ENCODE assay signal across 8 mouse cellular contexts in the genomic region with DNA sequence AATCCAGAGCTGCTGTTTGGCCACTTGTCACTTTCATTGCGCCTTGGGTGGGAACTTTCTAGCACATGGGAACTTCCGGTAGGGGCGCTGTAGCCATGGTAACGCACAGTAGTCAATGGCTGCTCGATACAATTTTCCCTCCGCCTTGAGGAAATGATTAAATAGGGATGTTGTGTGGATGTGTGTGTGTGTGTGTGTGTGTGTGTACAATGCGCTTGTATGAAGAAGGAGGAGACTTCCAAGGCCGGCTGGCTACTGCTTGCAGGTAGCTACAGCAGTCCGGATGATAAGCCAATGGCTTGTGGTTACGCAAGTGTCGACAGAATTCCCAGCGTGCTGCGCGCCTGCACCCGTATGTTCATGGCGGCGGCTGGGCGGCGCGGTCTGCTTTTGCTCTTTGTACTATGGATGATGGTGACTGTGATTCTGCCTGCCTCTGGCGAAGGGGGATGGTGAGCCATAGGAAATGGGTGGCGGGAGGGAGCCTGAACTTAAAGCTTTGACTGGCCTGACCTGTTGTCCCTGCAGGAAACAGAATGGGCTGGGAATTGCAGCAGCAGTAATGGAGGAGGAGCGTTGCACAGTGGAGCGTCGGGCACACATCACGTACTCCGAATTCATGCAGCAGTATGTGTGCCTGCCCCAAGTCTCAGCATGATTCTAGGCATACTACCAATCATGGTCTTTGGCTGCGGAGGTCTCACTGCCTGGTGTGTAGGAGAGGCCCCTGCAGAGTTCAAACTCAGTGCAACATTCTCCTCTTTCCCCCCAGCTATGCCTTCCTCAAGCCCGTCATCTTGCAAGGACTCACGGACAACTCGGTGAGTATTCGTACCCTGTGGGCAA. TPM values are rescaled to one million over a fixed set of nuclear protein-coding genes. Genes with fewer than 3 reads are reported as not detected.
DNase-seq lines count a peak whose midpoint lies in the region; ATAC-seq and TF ChIP-seq lines count a peak whose summit lies in the region.

Jmjd8 (plus strand) TSS at position 156 of the 846 bp plus-strand sequence.

- peak; percentile 68 for DNase-seq in CH12.LX (ENCODE audit: extremely low read depth)
- DNase-seq in c-Kit-positive CD71-negative TER-119-negative erythroid progenitor cells, embryonic 14.5 days (ENCODE audit: low read depth), result peak; percentile 67
- DNase-seq in forebrain, embryonic 11.5 days (ENCODE audit: low spot score), result peak; percentile 85
- DNase-seq in kidney, postnatal 14 days, result peak; percentile 88

- H3K4me3 ChIP-seq in CH12.LX (replicated peaks in 1 of 3; ENCODE audit: low read depth in 2 of 3, low read length in 2 of 3, poor library complexity in 1 of 3), result peak within 1 kb of the TSS; percentile 43 to 64 (median 49)
- peak within 1 kb of the TSS; percentile 52 for H3K4me3 ChIP-seq in forebrain, embryonic 11.5 days (ENCODE audit: low read depth, low read length)
- H3K4me3 ChIP-seq in heart, embryonic 15.5 days, result peak within 1 kb of the TSS; percentile 72
- H3K4me3 ChIP-seq in liver, embryonic 15.5 days (replicated peaks), result peak within 1 kb of the TSS; percentile 65
- H3K4me3 ChIP-seq in neural tube, embryonic 12.5 days, result peak within 1 kb of the TSS; percentile 56
- H3K4me3 ChIP-seq in testis, adult 2 months (ENCODE audit: control insufficient read depth, low read depth, low read length), result peak within 1 kb of the TSS; percentile 86

- TF ChIP-seq POLR2A in CH12.LX (IDR thresholded peaks at IDR 0.05; ENCODE audit: low read depth, low read length), result peak; percentile 45; the same call in 1 of the 2 replicates
- peak; percentile 68 for TF ChIP-seq POLR2A in testis, adult 2 months (IDR thresholded peaks at IDR 0.05; ENCODE audit: control insufficient read depth, low read depth, low read length)

- no peak for TF ChIP-seq RAD21 in CH12.LX (IDR thresholded peaks at IDR 0.05; ENCODE audit: low read depth, low read length)

- H3K27me3 ChIP-seq in CH12.LX (replicated peaks), result no peaks in the 10 kb centered on the region
- H3K27me3 ChIP-seq in forebrain, embryonic 11.5 days (ENCODE audit: control insufficient read depth, insufficient read depth, low read length), result no peaks in the 10 kb centered on the region
- H3K27me3 ChIP-seq in heart, embryonic 15.5 days, result no peaks in the 10 kb centered on the region
- no peaks in the 10 kb centered on the region for H3K27me3 ChIP-seq in liver, embryonic 15.5 days
- H3K27me3 ChIP-seq in neural tube, embryonic 12.5 days (replicated peaks), result no peaks in the 10 kb centered on the region
- H3K27me3 ChIP-seq in testis, adult 2 months (ENCODE audit: control insufficient read depth, insufficient read depth, low read length), result no peaks in the 10 kb centered on the region

- H3K36me3 ChIP-seq in CH12.LX (replicated peaks in 1 of 2; ENCODE audit: control insufficient read depth in 1 of 2, insufficient read depth in 1 of 2, low read length in 1 of 2), result peaks cover 49 to 70% of the 10 kb centered on the region in 2 experiments
- H3K36me3 ChIP-seq in forebrain, embryonic 11.5 days (ENCODE audit: control insufficient read depth, insufficient read depth, low read length), result peaks cover 9% of the 10 kb centered on the region; the same call in 1 of the 2 replicates
- H3K36me3 ChIP-seq in heart, embryonic 15.5 days, result peaks cover 18% of the 10 kb centered on the region
- peaks cover 52% of the 10 kb centered on the region for H3K36me3 ChIP-seq in liver, embryonic 15.5 days (replicated peaks)
- peaks cover 46% of the 10 kb centered on the region for H3K36me3 ChIP-seq in neural tube, embryonic 12.5 days
- H3K36me3 ChIP-seq in testis, adult 2 months (ENCODE audit: control insufficient read depth, insufficient read depth, low read length), result no peaks in the 10 kb centered on the region; the same call in 1 of the 2 replicates

- dilution Hi-C loops in CH12.LX (cut with MboI; ENCODE audit: extremely low pct_ligation_motif_present, extremely low pct_unique_long_range_greater_than_20kb, low sequenced_read_pairs), result no loop called here

- peak; percentile 48 for ATAC-seq in forebrain, embryonic 11.5 days (replicated peaks; ENCODE audit: low FRiP score)
- no peak for ATAC-seq in heart, embryonic 15.5 days (replicated peaks; ENCODE audit: insufficient number of reproducible peaks, insufficient read depth, low FRiP score, low read depth)
- no peak for ATAC-seq in liver, embryonic 15.5 days (ENCODE audit: insufficient read depth)
- ATAC-seq in neural tube, embryonic 12.5 days (ENCODE audit: low FRiP score, low read depth), result peak; percentile 41

- H3K79me2 ChIP-seq in CH12.LX (replicated peaks; ENCODE audit: control insufficient read depth, extremely low read depth, insufficient read depth, poor library complexity, severe bottlenecking), result peaks cover 14% of the 10 kb centered on the region

- TF ChIP-seq EP300 in CH12.LX (IDR thresholded peaks at IDR 0.05; ENCODE audit: low read length), result no peak

- H3K4me2 ChIP-seq in CH12.LX (ENCODE audit: insufficient read depth, low read depth, poor library complexity, severe bottlenecking), result peak within 1 kb of the TSS; percentile 30
- peak within 1 kb of the TSS; percentile 86 for H3K4me2 ChIP-seq in forebrain, embryonic 11.5 days (ENCODE audit: low read depth, low read length, severe bottlenecking)
- peak within 1 kb of the TSS; percentile 84 for H3K4me2 ChIP-seq in heart, embryonic 15.5 days
- peak within 1 kb of the TSS; percentile 81 for H3K4me2 ChIP-seq in liver, embryonic 15.5 days
- H3K4me2 ChIP-seq in neural tube, embryonic 12.5 days (replicated peaks), result peak within 1 kb of the TSS; percentile 95

- peaks cover 26 to 61% of the 10 kb centered on the region in 2 experiments for H3K4me1 ChIP-seq in CH12.LX (ENCODE audit: control insufficient read depth in 1 of 2, insufficient read depth in 2 of 2)
- H3K4me1 ChIP-seq in forebrain, embryonic 11.5 days (replicated peaks; ENCODE audit: control insufficient read depth, insufficient read depth, low read length), result peaks cover 33% of the 10 kb centered on the region
- H3K4me1 ChIP-seq in heart, embryonic 15.5 days (replicated peaks), result peaks cover 55% of the 10 kb centered on the region
- peaks cover 72% of the 10 kb centered on the region for H3K4me1 ChIP-seq in liver, embryonic 15.5 days (replicated peaks)
- H3K4me1 ChIP-seq in neural tube, embryonic 12.5 days, result peaks cover 80% of the 10 kb centered on the region
- peaks cover 33% of the 10 kb centered on the region for H3K4me1 ChIP-seq in testis, adult 2 months (ENCODE audit: control insufficient read depth, insufficient read depth, low read length)

- peak within 1 kb of the TSS; percentile 1; the same call in 1 of the 2 replicates for H3K27ac ChIP-seq in CH12.LX (ENCODE audit: insufficient read depth, low read depth)
- peak within 1 kb of the TSS; percentile 75 for H3K27ac ChIP-seq in forebrain, embryonic 11.5 days (ENCODE audit: low read depth, low read length)
- H3K27ac ChIP-seq in heart, embryonic 15.5 days, result peak within 1 kb of the TSS; percentile 90
- peak within 1 kb of the TSS; percentile 69 for H3K27ac ChIP-seq in liver, embryonic 15.5 days (replicated peaks)
- H3K27ac ChIP-seq in neural tube, embryonic 12.5 days, result peak within 1 kb of the TSS; percentile 65
- H3K27ac ChIP-seq in testis, adult 2 months (ENCODE audit: control insufficient read depth, insufficient read depth, low read depth, low read length), result peak within 1 kb of the TSS; percentile 52

- in situ Hi-C loops in CH12.LX (cut with MboI; ENCODE audit: low pct_ligation_motif_present, low pct_unique_long_range_greater_than_20kb, low sequenced_read_pairs), result no loop called here

- TF ChIP-seq CTCF in CH12.LX (conservative IDR thresholded peaks at IDR 0.05 in 1 of 2, IDR thresholded peaks at IDR 0.05 in 1 of 2; ENCODE audit: low read depth in 2 of 2, low read length in 2 of 2), result peak in 1 of 2 experiments; percentile 43; a peak in 2 of 4 replicates
- TF ChIP-seq CTCF in testis, adult 2 months (IDR thresholded peaks at IDR 0.05; ENCODE audit: control insufficient read depth, insufficient read depth, insufficient replicate concordance, low read depth, low read length), result no peak

- WGBS in forebrain, embryonic 11.5 days, result under 1% methylated on average over 32 of the region's 32 CpGs
- under 1% methylated on average over 32 of the region's 32 CpGs for WGBS in heart, embryonic 15.5 days
- WGBS in liver, embryonic 15.5 days (ENCODE audit: insufficient replicate concordance), result 2% methylated on average over 32 of the region's 32 CpGs
- WGBS in neural tube, embryonic 12.5 days, result 1% methylated on average over 32 of the region's 32 CpGs

- no peaks in the 10 kb centered on the region for H3K9me3 ChIP-seq in CH12.LX (replicated peaks; ENCODE audit: low read length)
- H3K9me3 ChIP-seq in forebrain, embryonic 11.5 days (ENCODE audit: control insufficient read depth, low read length), result no peaks in the 10 kb centered on the region
- no peaks in the 10 kb centered on the region for H3K9me3 ChIP-seq in heart, embryonic 15.5 days (replicated peaks)
- no peaks in the 10 kb centered on the region for H3K9me3 ChIP-seq in liver, embryonic 15.5 days (replicated peaks)
- H3K9me3 ChIP-seq in neural tube, embryonic 12.5 days, result no peaks in the 10 kb centered on the region

- H3K9ac ChIP-seq in CH12.LX (ENCODE audit: insufficient read depth, low read depth), result no peak within 1 kb of the TSS
- H3K9ac ChIP-seq in forebrain, embryonic 11.5 days (ENCODE audit: low read length), result peak within 1 kb of the TSS; percentile 79
- peak within 1 kb of the TSS; percentile 82 for H3K9ac ChIP-seq in heart, embryonic 15.5 days
- peak within 1 kb of the TSS; percentile 61 for H3K9ac ChIP-seq in liver, embryonic 15.5 days
- peak within 1 kb of the TSS; percentile 75 for H3K9ac ChIP-seq in neural tube, embryonic 12.5 days

TF ChIP-seq in CH12.LX, 34 proteins besides CTCF, POLR2A, EP300 and RAD21 (continues in another document):
- TF ChIP-seq GABPA (IDR thresholded peaks at IDR 0.05; ENCODE audit: insufficient replicate concordance, low read depth, low read length), result no peak
- TF ChIP-seq TBP (conservative IDR thresholded peaks at IDR 0.05; ENCODE audit: low read depth, low read length), result no peak
- TF ChIP-seq NELFE (IDR thresholded peaks at IDR 0.05; ENCODE audit: low read depth, low read length), result 0 out of 2 replicates have a peak, but pooled peaks have one; percentile 21
- peak; percentile 42; the same call in 1 of the 2 replicates for TF ChIP-seq MYC (IDR thresholded peaks at IDR 0.05; ENCODE audit: low read depth, low read length)
- peak; percentile 62 for TF ChIP-seq ELF1 (IDR thresholded peaks at IDR 0.05; ENCODE audit: low read depth, low read length)
- TF ChIP-seq MXI1 (IDR thresholded peaks at IDR 0.05; ENCODE audit: low read depth, low read length), result 0 out of 2 replicates have a peak, but pooled peaks have one; percentile 51

RNA-seq across cellular contexts. Expression of gene Jmjd8, which starts in this region (rescaled TPM):
- total RNA-seq in CH12.LX (2012; rRNA removed), result 7.7 and 9.3 TPM in 2 replicates
- 4.8 and 6.1 TPM in 2 replicates for total RNA-seq in CH12.LX (2014; rRNA removed)
- 8.3 and 8.5 TPM in 2 replicates for polyA plus RNA-seq in CH12.LX (2012; ENCODE audit: insufficient read length, low read depth)
- 50.6 and 59.2 TPM in 2 replicates for polyA plus RNA-seq in forebrain, embryonic 11.5 days (2014; fragmentation: Nextera tagmentation; extraction: Ambion mirVana)
- polyA plus RNA-seq in heart, embryonic 15.5 days (2015; fragmentation: Nextera tagmentation; extraction: Ambion mirVana), result 30.9 and 36.6 TPM in 2 replicates
- polyA plus RNA-seq in liver, embryonic 15.5 days (2015; fragmentation: Nextera tagmentation; extraction: Ambion mirVana), result 19.6 and 25.2 TPM in 2 replicates
- polyA plus RNA-seq in neural tube, embryonic 12.5 days (2016; fragmentation: Nextera tagmentation; extraction: Ambion mirVana), result 67.7 and 72.6 TPM in 2 replicates
- 16.4 and 18.6 TPM in 2 replicates for polyA plus RNA-seq in testis, adult 2 months (2012; rRNA removed)

Comparison
In these comparisons a context has a peak if more than half of its experiments do, and no peak if none do; other contexts are left out.
1. H3K27ac ChIP-seq: peak in every context shown above with its lines; median percentile 90 in heart, embryonic 15.5 days; 75 in forebrain, embryonic 11.5 days; 69 in liver, embryonic 15.5 days; 65 in neural tube, embryonic 12.5 days; 52 in testis, adult 2 months; 1 in CH12.LX.
2. H3K4me2 ChIP-seq: peak in every context shown above with its lines; median percentile 95 in neural tube, embryonic 12.5 days; 86 in forebrain, embryonic 11.5 days; 84 in heart, embryonic 15.5 days; 81 in liver, embryonic 15.5 days; 30 in CH12.LX.
3. ATAC-seq: peak in forebrain, embryonic 11.5 days (single experiment) and neural tube, embryonic 12.5 days (single experiment); none in heart, embryonic 15.5 days (single experiment) and liver, embryonic 15.5 days (single experiment).
4. Peak in every context shown above with its lines, with median percentiles within 50 percentile points of each other: DNase-seq and H3K4me3 ChIP-seq.